Mouse (Mus musculus): ENCODE data around the gene Tceanc. TPM values are rescaled to one million over a fixed set of nuclear protein-coding genes. Genes with fewer than 3 reads are reported as not detected.

Gene Tceanc
- polyA plus RNA-seq (2015; fragmentation: Nextera tagmentation; extraction: Ambion mirVana) = 3.3 and 4.0 TPM in 2 replicates

- DNase-seq = no peak
- WGBS (ENCODE audit: insufficient replicate concordance) = 64% methylated on average over 16 of the region's 16 CpGs
- no peaks in the 10 kb centered on the region for H3K36me3 ChIP-seq
- no peak within 1 kb of the TSS for H3K9ac ChIP-seq
- H3K4me2 ChIP-seq = no peak within 1 kb of the TSS
- H3K27me3 ChIP-seq = no peaks in the 10 kb centered on the region
- no peak within 1 kb of the TSS for H3K27ac ChIP-seq
- no peak for ATAC-seq (ENCODE audit: low read depth)
- peaks cover 11% of the 10 kb centered on the region for H3K4me1 ChIP-seq (replicated peaks)
- H3K9me3 ChIP-seq (replicated peaks) = no peaks in the 10 kb centered on the region
- H3K4me3 ChIP-seq (replicated peaks) = no peak within 1 kb of the TSS
Measured at GRCm38 (mm10) chrX:166518345-166518744, at the start of gene Tceanc. Tceanc (minus strand) TSS chrX:166518567.

- Histone ChIP-seq H3K36me3 (no peaks in the 10 kb centered on the region), H3K4me2 (no peak overlapping the region), H3K9me3 (replicated peaks) (no peaks in the 10 kb centered on the region), H3K4me3 (replicated peaks) (no peak overlapping the region), H3K27me3 (no peaks in the 10 kb centered on the region), H3K27ac (no peak overlapping the region), H3K9ac (no peak overlapping the region), H3K4me1 (replicated peaks) (no peaks in the 10 kb centered on the region)
- 68% methylated on average over 6 of the region's 6 CpGs for WGBS (ENCODE audit: insufficient replicate concordance)
- no peak for DNase-seq
- no peak for ATAC-seq (ENCODE audit: low read depth)
Measured at GRCm38 (mm10) chrX:166565983-166566382, 47.6 kb upstream of the Tceanc start.

GRCm38 (mm10) chrX:166565401-166565800, 47.0 kb upstream of the Tceanc start:
- Histone ChIP-seq H3K4me1 (replicated peaks) (no peaks in the 10 kb centered on the region), H3K27ac (no peak overlapping the region), H3K9me3 (replicated peaks) (no peaks in the 10 kb centered on the region), H3K9ac (no peak overlapping the region), H3K4me2 (no peak overlapping the region), H3K27me3 (no peaks in the 10 kb centered on the region), H3K36me3 (no peaks in the 10 kb centered on the region), H3K4me3 (replicated peaks) (no peak overlapping the region)
- WGBS (ENCODE audit: insufficient replicate concordance) = 57% methylated on average over 5 of the region's 5 CpGs
- no peak for ATAC-seq (ENCODE audit: low read depth)
- no peak for DNase-seq

- ATAC-seq (ENCODE audit: low read depth) = no peak
- 57% methylated on average over 5 of the region's 5 CpGs for WGBS (ENCODE audit: insufficient replicate concordance)
Measured at GRCm38 (mm10) chrX:166564900-166565299, 46.5 kb upstream of the Tceanc start.

GRCm38 (mm10) chrX:166559333-166559732, 41.0 kb upstream of the Tceanc start:
- Histone ChIP-seq H3K9ac (no peak overlapping the region), H3K36me3 (no peaks in the 10 kb centered on the region), H3K4me3 (replicated peaks) (no peak overlapping the region), H3K4me2 (no peak overlapping the region), H3K4me1 (replicated peaks) (no peaks in the 10 kb centered on the region), H3K27me3 (no peaks in the 10 kb centered on the region), H3K27ac (no peak overlapping the region), H3K9me3 (replicated peaks) (no peaks in the 10 kb centered on the region)
- WGBS (ENCODE audit: insufficient replicate concordance) = 74% methylated on average over 3 of the region's 3 CpGs
- DNase-seq = no peak
- no peak for ATAC-seq (ENCODE audit: low read depth)

More at GRCm38 (mm10) chrX:166564900-166565299, 46.5 kb upstream of the Tceanc start:
- no peak for DNase-seq
- no peak overlapping the region for H3K9ac ChIP-seq
- H3K36me3 ChIP-seq = no peaks in the 10 kb centered on the region
- no peaks in the 10 kb centered on the region for H3K4me1 ChIP-seq (replicated peaks)
- no peaks in the 10 kb centered on the region for H3K27me3 ChIP-seq
- no peak overlapping the region for H3K4me2 ChIP-seq
- H3K9me3 ChIP-seq (replicated peaks) = no peaks in the 10 kb centered on the region
- H3K4me3 ChIP-seq (replicated peaks) = no peak overlapping the region
- H3K27ac ChIP-seq = no peak overlapping the region

- Histone ChIP-seq H3K4me1 (replicated peaks) (no peaks in the 10 kb centered on the region), H3K9ac (no peak overlapping the region), H3K36me3 (no peaks in the 10 kb centered on the region), H3K4me3 (replicated peaks) (no peak overlapping the region), H3K4me2 (no peak overlapping the region), H3K27me3 (no peaks in the 10 kb centered on the region), H3K27ac (no peak overlapping the region), H3K9me3 (replicated peaks) (no peaks in the 10 kb centered on the region)
- DNase-seq = no peak
- 62% methylated on average over 7 of the region's 7 CpGs for WGBS (ENCODE audit: insufficient replicate concordance)
- no peak for ATAC-seq (ENCODE audit: low read depth)
Measured at GRCm38 (mm10) chrX:166552355-166552754, 34.0 kb upstream of the Tceanc start.

- H3K4me3 ChIP-seq (replicated peaks) = no peak overlapping the region
- H3K27ac ChIP-seq = no peak overlapping the region
- H3K4me1 ChIP-seq (replicated peaks) = no peaks in the 10 kb centered on the region
- ATAC-seq (ENCODE audit: low read depth) (no peak), DNase-seq (no peak)
- no peak overlapping the region for H3K4me2 ChIP-seq
- no peaks in the 10 kb centered on the region for H3K9me3 ChIP-seq (replicated peaks)
- no peaks in the 10 kb centered on the region for H3K36me3 ChIP-seq
- no peak overlapping the region for H3K9ac ChIP-seq
- 47% methylated on average over 2 of the region's 2 CpGs for WGBS (ENCODE audit: insufficient replicate concordance)
- no peaks in the 10 kb centered on the region for H3K27me3 ChIP-seq
Measured at GRCm38 (mm10) chrX:166546495-166546894, 28.1 kb upstream of the Tceanc start.

- Histone ChIP-seq H3K36me3 (no peaks in the 10 kb centered on the region), H3K27ac (no peak overlapping the region), H3K9me3 (replicated peaks) (no peaks in the 10 kb centered on the region), H3K27me3 (no peaks in the 10 kb centered on the region), H3K4me3 (replicated peaks) (no peak overlapping the region), H3K4me1 (replicated peaks) (no peaks in the 10 kb centered on the region), H3K9ac (no peak overlapping the region), H3K4me2 (no peak overlapping the region)
- DNase-seq (no peak), ATAC-seq (ENCODE audit: low read depth) (no peak)
- WGBS (ENCODE audit: insufficient replicate concordance) = 38% methylated on average over 4 of the region's 4 CpGs
Measured at GRCm38 (mm10) chrX:166535138-166535537, 16.8 kb upstream of the Tceanc start.

GRCm38 (mm10) chrX:166533432-166533831, 15.1 kb upstream of the Tceanc start:
- 65% methylated on average over 4 of the region's 4 CpGs for WGBS (ENCODE audit: insufficient replicate concordance)

GRCm38 (mm10) chrX:166531671-166532070, 13.3 kb upstream of the Tceanc start:
- WGBS (ENCODE audit: insufficient replicate concordance) = 28% methylated on average over 6 of the region's 6 CpGs
- H3K27me3 ChIP-seq = no peaks in the 10 kb centered on the region
- H3K9me3 ChIP-seq (replicated peaks) = no peaks in the 10 kb centered on the region
- ATAC-seq (ENCODE audit: low read depth) (no peak), DNase-seq (no peak)
- no peak overlapping the region for H3K4me2 ChIP-seq
- no peak overlapping the region for H3K4me3 ChIP-seq (replicated peaks)
- no peak overlapping the region for H3K9ac ChIP-seq
- no peak overlapping the region for H3K27ac ChIP-seq
- H3K36me3 ChIP-seq = no peaks in the 10 kb centered on the region
- H3K4me1 ChIP-seq (replicated peaks) = no peaks in the 10 kb centered on the region

More at GRCm38 (mm10) chrX:166533432-166533831, 15.1 kb upstream of the Tceanc start:
- Histone ChIP-seq H3K9me3 (replicated peaks) (no peaks in the 10 kb centered on the region), H3K27ac (no peak overlapping the region), H3K9ac (no peak overlapping the region), H3K4me3 (replicated peaks) (no peak overlapping the region), H3K27me3 (no peaks in the 10 kb centered on the region), H3K36me3 (no peaks in the 10 kb centered on the region), H3K4me1 (replicated peaks) (no peaks in the 10 kb centered on the region), H3K4me2 (no peak overlapping the region)
- no peak for ATAC-seq (ENCODE audit: low read depth)
- DNase-seq = no peak

- 53% methylated on average over 3 of the region's 3 CpGs for WGBS (ENCODE audit: insufficient replicate concordance)
- Histone ChIP-seq H3K27ac (no peak overlapping the region), H3K4me2 (no peak overlapping the region), H3K4me3 (replicated peaks) (no peak overlapping the region), H3K4me1 (replicated peaks) (no peaks in the 10 kb centered on the region), H3K27me3 (no peaks in the 10 kb centered on the region), H3K9me3 (replicated peaks) (no peaks in the 10 kb centered on the region), H3K36me3 (no peaks in the 10 kb centered on the region), H3K9ac (no peak overlapping the region)
- ATAC-seq (ENCODE audit: low read depth) (no peak), DNase-seq (no peak)
Measured at GRCm38 (mm10) chrX:166528126-166528525, 9.8 kb upstream of the Tceanc start.

- no peaks in the 10 kb centered on the region for H3K36me3 ChIP-seq
- H3K4me3 ChIP-seq (replicated peaks) = no peak overlapping the region
- no peak overlapping the region for H3K27ac ChIP-seq
- ATAC-seq (ENCODE audit: low read depth) (no peak), DNase-seq (no peak)
- H3K4me1 ChIP-seq (replicated peaks) = no peaks in the 10 kb centered on the region
- H3K27me3 ChIP-seq = no peaks in the 10 kb centered on the region
- H3K4me2 ChIP-seq = no peak overlapping the region
- no peaks in the 10 kb centered on the region for H3K9me3 ChIP-seq (replicated peaks)
- 63% methylated on average over 2 of the region's 2 CpGs for WGBS (ENCODE audit: insufficient replicate concordance)
- no peak overlapping the region for H3K9ac ChIP-seq
Measured at GRCm38 (mm10) chrX:166525637-166526315, 7.4 kb upstream of the Tceanc start.
